Mouse (Mus musculus) embryonic facial prominence, embryonic 10.5 days (tissue): ENCODE results near the gene Ankrd66. TPM values are rescaled to one million over a fixed set of nuclear protein-coding genes. Genes with fewer than 3 reads are reported as not detected.
"Not testable (repeated sequence)": the region's sequence is repeated elsewhere in the genome, so short reads cannot be mapped to it uniquely, and the experiment has no call there.

ENCODE experiments used
- DNase-seq: peaks from one replicate; pipeline ENCODE4 v3.0.0-alpha.2; 2017; ENCODE audit warnings: low spot score
- H3K27ac ChIP-seq: fragments of 300-500 bp; sonication (generic); replicated peaks from 2 replicates; pipeline ENCODE4 v1.5.1; 2016; ENCODE audit warnings: mild to moderate bottlenecking
- H3K27me3 ChIP-seq: fragments of 300-500 bp; sonication (generic); replicated peaks from 2 replicates; pipeline ENCODE4 v1.6.1; 2016; ENCODE audit warnings: low read depth, mild to moderate bottlenecking; ENCODE audit not compliant: poor library complexity, severe bottlenecking
- H3K36me3 ChIP-seq: fragments of 300-500 bp; sonication (generic); replicated peaks from 2 replicates; pipeline ENCODE4 v1.6.1; 2016; ENCODE audit warnings: mild to moderate bottlenecking, moderate library complexity
- H3K4me1 ChIP-seq: fragments of 300-500 bp; sonication (generic); 2 replicates; pipeline ENCODE4 v1.6.1; 2016
- H3K4me3 ChIP-seq: fragments of 300-500 bp; sonication (generic); 2 replicates; pipeline ENCODE4 v1.5.1; 2016; ENCODE audit warnings: mild to moderate bottlenecking, moderate library complexity
- H3K9me3 ChIP-seq: fragments of 300-500 bp; sonication (generic); 2 replicates; pipeline ENCODE4 v1.6.1; 2016; ENCODE audit warnings: mild to moderate bottlenecking
- WGBS: fragments of 180-500 bp; shearing (Covaris S2); methylation state at CpG from one replicate; pipeline ENCODE4 v1.1.7; 2016; 5-methylcytosine and 5-hydroxymethylcytosine counted together
- polyA plus RNA-seq: library from polyadenylated mRNA; unstranded; fragments of >200 nt; fragmentation: Nextera tagmentation; extraction: Ambion mirVana; gene quantifications from 2 replicates; pipeline ENCODE4 v1.2.1, GENCODE M21; 2016

The Ankrd66 gene
- polyA plus RNA-seq, 1 experiment from 2014 or later: 0.19 TPM

DNA sequence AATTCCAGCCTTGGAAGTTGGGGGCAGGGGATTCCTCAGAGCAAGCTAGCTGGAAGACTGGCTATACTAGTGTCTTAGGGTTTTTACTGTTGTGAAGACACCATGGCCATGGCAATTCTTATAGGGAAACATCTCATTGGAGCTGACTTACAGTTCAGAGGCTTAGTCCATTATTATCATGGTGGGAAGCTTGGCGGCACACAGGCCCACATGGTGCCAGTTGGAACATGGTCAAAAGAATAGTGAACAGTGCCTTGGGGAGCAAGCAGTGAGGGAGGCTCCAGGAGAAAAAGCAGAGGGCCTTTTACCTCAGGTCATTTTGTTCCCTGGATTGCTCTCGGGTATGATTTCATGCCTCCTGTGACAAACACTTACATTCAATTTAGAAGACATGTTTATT lies 12.9 kb downstream of the Ankrd66 start:
- no peak for DNase-seq
- H3K36me3 ChIP-seq: no peaks in the 10 kb centered on the region
- WGBS: 89% methylated on average over 2 of the region's 2 CpGs
- peaks cover 12% of the 10 kb centered on the region for H3K4me1 ChIP-seq
- 0 out of 2 replicates have a peak, but pooled peaks cover 3% of the 10 kb centered on the region for H3K9me3 ChIP-seq
- H3K4me3 ChIP-seq: no peak overlapping the region
- no peak overlapping the region for H3K27ac ChIP-seq
- no peaks in the 10 kb centered on the region for H3K27me3 ChIP-seq

- no peak for DNase-seq
- H3K27me3 ChIP-seq: peaks cover 3% of the 10 kb centered on the region; the same call in 1 of the 2 replicates
- H3K36me3 ChIP-seq: no peaks in the 10 kb centered on the region
- H3K4me1 ChIP-seq: no peaks in the 10 kb centered on the region
- no peak overlapping the region for H3K27ac ChIP-seq
- 89% methylated on average over 3 of the region's 3 CpGs for WGBS
- no peaks in the 10 kb centered on the region for H3K9me3 ChIP-seq
- H3K4me3 ChIP-seq: no peak overlapping the region
These were observed 23.3 kb downstream of the Ankrd66 start for GRCm38 (mm10) chr17:43520166-43520565.

DNA sequence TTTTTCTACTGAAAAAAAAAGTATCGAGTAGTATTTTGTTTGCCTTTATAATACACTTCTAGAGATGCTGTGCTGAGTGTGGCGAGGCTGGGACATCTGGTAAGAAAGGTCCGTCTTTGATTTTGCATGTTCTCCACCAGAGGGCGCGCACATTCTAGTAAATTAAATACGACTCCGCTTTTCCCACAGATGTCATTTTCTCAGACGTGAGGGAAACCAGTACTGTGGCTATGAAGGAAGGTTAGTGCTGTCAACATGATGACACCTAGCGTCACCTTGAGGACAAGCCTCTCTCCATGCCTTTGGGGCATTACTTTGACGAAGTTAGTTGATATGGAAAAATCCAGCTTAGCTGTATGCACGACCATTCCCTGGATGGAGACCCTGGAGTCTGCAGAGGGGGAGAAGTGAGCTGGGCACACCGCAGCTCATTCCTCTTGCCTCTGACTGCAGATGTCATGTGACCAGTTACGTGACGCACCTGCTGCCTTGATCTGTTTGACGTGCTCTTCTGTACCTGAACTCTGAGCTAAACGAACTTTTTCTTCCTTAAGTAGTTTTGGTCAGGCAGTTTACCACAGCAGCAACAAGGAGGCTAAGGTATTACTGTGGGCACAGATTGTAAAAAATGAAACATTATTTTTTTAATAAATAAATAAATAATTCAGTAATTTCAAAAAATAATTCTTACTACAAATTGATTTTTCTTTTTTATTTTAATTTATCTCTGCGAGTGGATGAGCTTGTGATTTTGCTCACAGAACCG lies 24.6 kb downstream of the Ankrd66 start:
- Histone ChIP-seq H3K36me3 (no peaks in the 10 kb centered on the region), H3K27ac (no peak overlapping the region), H3K27me3 (peaks cover 3% of the 10 kb centered on the region; the same call in 1 of the 2 replicates), H3K4me1 (no peaks in the 10 kb centered on the region), H3K4me3 (no peak overlapping the region), H3K9me3 (no peaks in the 10 kb centered on the region)
- peak; percentile 74 for DNase-seq
- WGBS: 30% methylated on average over 18 of the region's 18 CpGs

GRCm38 (mm10) chr17:43510782-43511181 lies 32.7 kb downstream of the Ankrd66 start:
- DNase-seq: no peak
- H3K4me1 ChIP-seq: no peaks in the 10 kb centered on the region
- WGBS: 60% methylated on average over 4 of the region's 4 CpGs
- no peaks in the 10 kb centered on the region for H3K27me3 ChIP-seq
- H3K36me3 ChIP-seq: no peaks in the 10 kb centered on the region
- no peak overlapping the region for H3K27ac ChIP-seq
- no peaks in the 10 kb centered on the region for H3K9me3 ChIP-seq
- H3K4me3 ChIP-seq: no peak overlapping the region

DNA sequence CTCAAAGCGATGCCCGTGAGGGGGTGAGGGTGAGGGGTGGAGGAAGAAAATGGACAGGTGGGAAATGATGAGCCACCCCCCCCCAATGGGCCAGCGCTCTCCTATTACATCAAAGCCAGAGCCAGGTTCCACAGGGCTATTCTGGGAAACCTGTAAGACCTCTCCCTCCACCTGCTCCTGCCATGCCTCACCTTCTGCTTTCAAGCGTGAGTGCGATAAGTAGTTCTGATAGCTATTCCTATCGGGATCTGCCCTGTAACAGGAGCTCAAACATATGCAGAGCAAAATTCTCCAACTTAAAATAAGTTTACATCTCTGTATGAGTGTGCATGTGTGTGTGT lies 38.9 kb downstream of the Ankrd66 start:
- no peak for DNase-seq
- Histone ChIP-seq H3K27me3 (no peaks in the 10 kb centered on the region), H3K4me1 (no peaks in the 10 kb centered on the region), H3K4me3 (no peak overlapping the region), H3K9me3 (no peaks in the 10 kb centered on the region), H3K36me3 (no peaks in the 10 kb centered on the region), H3K27ac (no peak overlapping the region)
- WGBS: 76% methylated on average over 6 of the region's 6 CpGs

- Histone ChIP-seq H3K4me1 (no peaks in the 10 kb centered on the region), H3K9me3 (no peaks in the 10 kb centered on the region), H3K27ac (no peak overlapping the region), H3K36me3 (no peaks in the 10 kb centered on the region), H3K4me3 (no peak overlapping the region), H3K27me3 (no peaks in the 10 kb centered on the region)
- no peak for DNase-seq
- 74% methylated on average over 4 of the region's 4 CpGs for WGBS
These were observed 39.4 kb downstream of the Ankrd66 start for GRCm38 (mm10) chr17:43503861-43504593.

GRCm38 (mm10) chr17:43502592-43502991 lies 40.8 kb downstream of the Ankrd66 start, which contains the start of gene Mep1a:
Gene Mep1a (minus strand): TSS chr17:43502812.
- Histone ChIP-seq H3K36me3 (no peaks in the 10 kb centered on the region), H3K27me3 (no peaks in the 10 kb centered on the region), H3K4me3 (no peak within 1 kb of the TSS), H3K27ac (no peak within 1 kb of the TSS), H3K9me3 (no peaks in the 10 kb centered on the region), H3K4me1 (no peaks in the 10 kb centered on the region)
- DNase-seq: no peak
- 92% methylated on average over 9 of the region's 9 CpGs for WGBS

GRCm38 (mm10) chr17:43501631-43502030 lies 41.8 kb downstream of the Ankrd66 start:
- H3K27me3 ChIP-seq: no peaks in the 10 kb centered on the region
- H3K4me1 ChIP-seq: no peaks in the 10 kb centered on the region
- WGBS: 93% methylated on average over 5 of the region's 5 CpGs
- no peak overlapping the region for H3K27ac ChIP-seq
- no peaks in the 10 kb centered on the region for H3K36me3 ChIP-seq
- no peak overlapping the region for H3K4me3 ChIP-seq
- DNase-seq: no peak
- no peaks in the 10 kb centered on the region for H3K9me3 ChIP-seq

- Histone ChIP-seq H3K27me3 (no peaks in the 10 kb centered on the region), H3K4me3 (no peak overlapping the region), H3K27ac (no peak overlapping the region), H3K4me1 (no peaks in the 10 kb centered on the region), H3K9me3 (no peaks in the 10 kb centered on the region), H3K36me3 (no peaks in the 10 kb centered on the region)
- 78% methylated on average over 3 of the region's 3 CpGs for WGBS
- DNase-seq: no peak
These were observed 42.2 kb downstream of the Ankrd66 start for GRCm38 (mm10) chr17:43501223-43501622.

GRCm38 (mm10) chr17:43500513-43500912 lies 42.9 kb downstream of the Ankrd66 start:
- Histone ChIP-seq H3K9me3 (no peaks in the 10 kb centered on the region), H3K4me3 (no peak overlapping the region), H3K27ac (no peak overlapping the region), H3K4me1 (peaks cover under 1% of the 10 kb centered on the region; the same call in 1 of the 2 replicates), H3K27me3 (no peaks in the 10 kb centered on the region), H3K36me3 (no peaks in the 10 kb centered on the region)
- DNase-seq: no peak
- 83% methylated on average over 1 of the region's 1 CpGs for WGBS

DNA sequence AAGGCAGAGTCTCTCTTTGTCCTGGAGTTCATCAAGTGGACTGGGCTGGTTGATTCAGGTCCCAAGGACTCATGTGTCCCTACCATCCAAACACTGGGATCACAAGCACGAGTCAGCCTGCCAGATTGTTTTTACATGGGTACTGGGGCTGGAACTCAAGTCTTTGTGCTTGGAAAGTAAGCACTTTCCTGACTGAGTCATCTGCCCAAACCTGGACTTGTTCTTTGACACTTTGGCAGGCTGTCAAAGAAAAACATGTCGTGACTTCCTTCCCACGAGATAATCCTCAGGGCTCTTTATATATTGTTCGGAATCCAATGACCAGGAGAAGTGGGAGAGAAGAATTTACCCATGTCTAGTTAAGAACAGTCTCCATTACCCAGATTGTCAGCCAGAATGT lies 45.9 kb downstream of the Ankrd66 start:
- H3K36me3 ChIP-seq: no peaks in the 10 kb centered on the region
- H3K27me3 ChIP-seq: no peaks in the 10 kb centered on the region
- no peak overlapping the region for H3K4me3 ChIP-seq
- H3K4me1 ChIP-seq: peaks cover 5% of the 10 kb centered on the region; the same call in 1 of the 2 replicates
- DNase-seq: no peak
- no peak overlapping the region for H3K27ac ChIP-seq
- H3K9me3 ChIP-seq: no peaks in the 10 kb centered on the region
- 84% methylated on average over 4 of the region's 4 CpGs for WGBS

GRCm38 (mm10) chr17:43495502-43495901 lies 47.9 kb downstream of the Ankrd66 start:
- H3K4me1 ChIP-seq: peaks cover 5% of the 10 kb centered on the region; the same call in 1 of the 2 replicates
- 77% methylated on average over 5 of the region's 5 CpGs for WGBS
- no peak overlapping the region for H3K27ac ChIP-seq
- no peak for DNase-seq
- H3K27me3 ChIP-seq: no peaks in the 10 kb centered on the region
- H3K4me3 ChIP-seq: no peak overlapping the region
- no peaks in the 10 kb centered on the region for H3K36me3 ChIP-seq
- no peaks in the 10 kb centered on the region for H3K9me3 ChIP-seq

- H3K27me3 ChIP-seq, H3K9me3 ChIP-seq, H3K36me3 ChIP-seq, DNase-seq, H3K4me3 ChIP-seq, H3K4me1 ChIP-seq, H3K27ac ChIP-seq: not testable (repeated sequence)
- 93% methylated on average over 10 of the region's 10 CpGs for WGBS
These were observed 53.1 kb downstream of the Ankrd66 start for GRCm38 (mm10) chr17:43490371-43490770.
